Mouse (Mus musculus) liver, adult 2 months (tissue): Measurements from ENCODE around the gene Rilpl1. TPM values are rescaled to one million over a fixed set of nuclear protein-coding genes. Genes with fewer than 3 reads are reported as not detected.

Experiments used
- DNase-seq: peaks from one replicate; pipeline ENCODE4 v3.0.0-alpha.2; 2011; ENCODE audit warnings: low read depth, low spot score; ENCODE audit errors: extremely low read depth
- H3K27ac ChIP-seq: fragments of 200-500 bp; replicated peaks from 2 replicates; pipeline ENCODE4 v1.5.1; 2012; ENCODE audit warnings: low read depth, mild to moderate bottlenecking, control low read depth, inconsistent platforms, low read length; ENCODE audit not compliant: insufficient read depth
- H3K27me3 ChIP-seq: fragments of 200-500 bp; 2 replicates; pipeline ENCODE4 v1.6.1; 2012; ENCODE audit warnings: mild to moderate bottlenecking, moderate library complexity, low read length, inconsistent platforms; ENCODE audit not compliant: control insufficient read depth, insufficient read depth
- H3K36me3 ChIP-seq: fragments of 200-500 bp; 2 replicates; pipeline ENCODE4 v1.6.1; 2012; ENCODE audit warnings: low read length, inconsistent platforms; ENCODE audit not compliant: control insufficient read depth, insufficient read depth
- H3K4me1 ChIP-seq: fragments of 200-500 bp; 2 replicates; pipeline ENCODE4 v1.6.1; 2011; ENCODE audit warnings: low read length; ENCODE audit not compliant: control insufficient read depth, insufficient read depth
- H3K4me3 ChIP-seq: fragments of 200-500 bp; 2 replicates; pipeline ENCODE4 v1.5.1; 2011; ENCODE audit warnings: low read depth, mild to moderate bottlenecking, control low read depth, low read length, moderate library complexity; ENCODE audit not compliant: insufficient read depth
- H3K79me2 ChIP-seq: fragments of 200-500 bp; 2 replicates; pipeline ENCODE4 v1.6.1; 2012; ENCODE audit warnings: inconsistent platforms, mild to moderate bottlenecking, low read length, moderate library complexity; ENCODE audit not compliant: control insufficient read depth, insufficient read depth
- H3K9ac ChIP-seq: fragments of 200-500 bp; 2 replicates; pipeline ENCODE4 v1.6.1; 2012; ENCODE audit warnings: low read depth, mild to moderate bottlenecking, control low read depth, inconsistent platforms, low read length
- CTCF ChIP-seq: fragments of 200-500 bp; IDR thresholded peaks from 2 replicates; pipeline ENCODE4 v1.5.1; 2011; ENCODE audit warnings: low read depth, low read length, control low read depth
- POLR2A ChIP-seq: fragments of 200-500 bp; IDR thresholded peaks from 2 replicates; pipeline ENCODE4 v1.6.1; 2011; ENCODE audit warnings: low read length, control low read depth; ENCODE audit not compliant: insufficient read depth; ENCODE audit errors: extremely low read depth
- WGBS: fragments of 180-500 bp; shearing (Covaris S2); methylation state at CpG from one replicate; pipeline ENCODE4 v1.1.7; 2018; 5-methylcytosine and 5-hydroxymethylcytosine counted together
- polyA plus RNA-seq: library from polyadenylated mRNA; depleted of rRNA; stranded (reverse); fragments of >200 nt; gene quantifications from 2 replicates; pipeline ENCODE4 v1.2.3, GENCODE M21; 2012
- total RNA-seq: library from RNA; depleted of rRNA; stranded (reverse); fragments of >200 nt; gene quantifications from 2 replicates; pipeline ENCODE4 v1.2.3, GENCODE M21; 2014

The Rilpl1 gene
- total and polyA plus RNA-seq, 2 experiments, result 1.6 to 2.0 TPM

GRCm38 (mm10) chr5:124452494-124453228 lies 78.5 kb downstream of the Rilpl1 start:
- 89% methylated on average over 15 of the region's 15 CpGs for WGBS
- peaks cover 20% of the 10 kb centered on the region; the same call in 1 of the 2 replicates for H3K4me1 ChIP-seq
- H3K4me3 ChIP-seq, result no peak overlapping the region

GRCm38 (mm10) chr5:124450641-124451340 lies 80.4 kb downstream of the Rilpl1 start:
- 61% methylated on average over 16 of the region's 16 CpGs for WGBS

More at GRCm38 (mm10) chr5:124452494-124453228, 78.5 kb downstream of the Rilpl1 start:
- no peak for TF ChIP-seq POLR2A
- no peak for TF ChIP-seq CTCF
- no peak for DNase-seq
- Histone ChIP-seq H3K9ac (no peak overlapping the region), H3K36me3 (peaks cover 24% of the 10 kb centered on the region), H3K27me3 (no peaks in the 10 kb centered on the region), H3K27ac (no peak overlapping the region), H3K79me2 (no peaks in the 10 kb centered on the region)

GRCm38 (mm10) chr5:124450051-124450450 lies 81.1 kb downstream of the Rilpl1 start:
- H3K27me3 ChIP-seq, result no peaks in the 10 kb centered on the region
- H3K36me3 ChIP-seq, result peaks cover 11% of the 10 kb centered on the region
- 33% methylated on average over 7 of the region's 7 CpGs for WGBS
- no peak overlapping the region for H3K4me3 ChIP-seq
- H3K27ac ChIP-seq, result 0 out of 2 replicates have a peak overlapping the region, but pooled peaks have one; percentile 17
- TF ChIP-seq CTCF (no peak), POLR2A (no peak)
- peak; percentile 51 for DNase-seq
- peaks cover 22% of the 10 kb centered on the region; the same call in 1 of the 2 replicates for H3K4me1 ChIP-seq
- no peak overlapping the region for H3K9ac ChIP-seq
- no peaks in the 10 kb centered on the region for H3K79me2 ChIP-seq

More at GRCm38 (mm10) chr5:124450641-124451340, 80.4 kb downstream of the Rilpl1 start:
- Histone ChIP-seq H3K4me1 (peaks cover 22% of the 10 kb centered on the region; the same call in 1 of the 2 replicates), H3K79me2 (no peaks in the 10 kb centered on the region), H3K36me3 (peaks cover 11% of the 10 kb centered on the region), H3K9ac (no peak overlapping the region), H3K27me3 (no peaks in the 10 kb centered on the region), H3K4me3 (no peak overlapping the region), H3K27ac (no peak overlapping the region)
- TF ChIP-seq POLR2A, result no peak
- TF ChIP-seq CTCF, result no peak
- DNase-seq, result no peak

GRCm38 (mm10) chr5:124449494-124449893 lies 81.7 kb downstream of the Rilpl1 start:
- Histone ChIP-seq H3K27me3 (no peaks in the 10 kb centered on the region), H3K4me1 (peaks cover 24% of the 10 kb centered on the region; the same call in 1 of the 2 replicates), H3K4me3 (no peak overlapping the region), H3K9ac (no peak overlapping the region), H3K36me3 (peaks cover 11% of the 10 kb centered on the region), H3K79me2 (no peaks in the 10 kb centered on the region), H3K27ac (peak overlapping the region; percentile 23; the same call in 1 of the 2 replicates)
- WGBS, result 24% methylated on average over 6 of the region's 6 CpGs
- TF ChIP-seq CTCF (no peak), POLR2A (no peak)
- peak; percentile 54 for DNase-seq

- Histone ChIP-seq H3K36me3 (peaks cover 7% of the 10 kb centered on the region), H3K79me2 (no peaks in the 10 kb centered on the region), H3K4me1 (peaks cover 25% of the 10 kb centered on the region; the same call in 1 of the 2 replicates), H3K4me3 (peak overlapping the region; percentile 67), H3K9ac (peak overlapping the region; percentile 88), H3K27me3 (no peaks in the 10 kb centered on the region), H3K27ac (peak overlapping the region; percentile 80)
- WGBS, result 4% methylated on average over 15 of the region's 15 CpGs
- TF ChIP-seq POLR2A, result 0 out of 2 replicates have a peak, but pooled peaks have one; percentile 29
- TF ChIP-seq CTCF, result no peak
- peak; percentile 74 for DNase-seq
Measured at GRCm38 (mm10) chr5:124446301-124446881, 84.8 kb downstream of the Rilpl1 start.
